Mouse (Mus musculus): ENCODE measurements around the gene Rasgef1c.

DNA sequence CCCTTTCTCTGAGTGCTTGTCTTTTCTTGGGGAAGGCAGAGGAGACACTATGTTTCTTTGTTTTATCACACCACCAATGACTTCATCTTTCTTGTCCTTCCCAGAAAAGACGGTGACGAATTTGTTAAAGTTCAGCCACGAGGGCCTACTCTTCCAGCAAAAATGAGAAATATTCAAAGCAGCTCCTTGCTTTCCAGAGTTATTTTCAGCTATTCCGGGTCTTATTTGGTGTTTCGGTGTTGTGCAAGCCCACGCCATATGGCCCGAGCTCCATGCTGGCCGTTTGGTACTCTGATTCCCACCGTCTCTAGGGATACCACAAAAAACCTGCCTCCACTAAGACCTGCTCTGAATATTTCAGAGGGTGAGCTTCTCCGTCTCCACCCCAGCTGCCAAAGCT lies 32.7 kb downstream of the Rasgef1c start:
- TF ChIP-seq CTCF (IDR thresholded peaks at IDR 0.05) (no peak), EP300 (IDR thresholded peaks at IDR 0.05) (peak; percentile 60)
